Mouse (Mus musculus) brain, embryonic 18.5 days (tissue): ENCODE data around the gene Pde4a.
A peak's percentile ranks its signal among the peaks of the same experiment; 100 is the strongest.
"Not testable (repeated sequence)": the region's sequence is repeated elsewhere in the genome, so short reads cannot be mapped to it uniquely, and the experiment has no call there.

Experiments
- DNase-seq: peaks from one replicate; pipeline ENCODE4 v3.0.0-alpha.2; 2012; ENCODE audit warnings: low read depth, low spot score

The Pde4a gene

DNA sequence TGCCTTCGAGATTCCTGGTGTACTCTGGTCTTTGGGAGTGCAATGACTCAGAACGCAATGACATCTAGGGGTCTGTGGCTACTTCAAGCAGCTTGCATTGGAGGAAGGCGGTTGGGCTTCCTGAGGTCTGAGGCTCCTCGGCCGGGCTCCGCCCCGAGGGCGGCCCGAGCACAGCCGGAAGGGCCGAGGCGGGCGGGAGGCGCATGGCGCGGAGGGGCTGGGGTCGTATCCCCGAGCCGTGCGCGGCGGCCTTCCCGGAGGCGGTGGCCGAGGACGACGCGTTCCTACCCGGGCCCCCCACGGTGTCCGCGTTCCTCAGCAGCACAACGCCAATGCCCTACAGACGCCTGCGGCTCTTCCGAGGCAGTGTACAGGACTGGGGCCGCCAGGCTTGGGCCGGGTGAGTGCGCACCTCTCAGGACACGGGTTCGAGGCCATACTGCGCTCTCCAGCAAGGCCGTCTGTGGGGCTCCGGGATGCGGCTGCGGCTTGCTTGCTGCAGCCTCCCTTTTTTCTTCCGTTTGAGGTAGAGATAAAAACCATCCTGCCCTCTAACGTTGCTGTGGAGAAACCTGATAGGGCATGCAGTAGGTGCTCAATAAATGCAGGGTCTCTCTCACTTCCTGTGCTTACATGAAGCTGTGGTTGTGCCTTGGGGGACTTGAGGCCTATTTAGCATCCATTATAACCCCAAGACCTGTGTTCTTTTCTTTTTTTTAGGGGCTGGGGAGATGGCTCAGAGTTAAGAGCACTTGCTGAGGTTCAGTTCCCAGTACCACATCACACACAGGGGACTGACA is 16.1 kb downstream of the Pde4a start:
- no peak for DNase-seq

DNA sequence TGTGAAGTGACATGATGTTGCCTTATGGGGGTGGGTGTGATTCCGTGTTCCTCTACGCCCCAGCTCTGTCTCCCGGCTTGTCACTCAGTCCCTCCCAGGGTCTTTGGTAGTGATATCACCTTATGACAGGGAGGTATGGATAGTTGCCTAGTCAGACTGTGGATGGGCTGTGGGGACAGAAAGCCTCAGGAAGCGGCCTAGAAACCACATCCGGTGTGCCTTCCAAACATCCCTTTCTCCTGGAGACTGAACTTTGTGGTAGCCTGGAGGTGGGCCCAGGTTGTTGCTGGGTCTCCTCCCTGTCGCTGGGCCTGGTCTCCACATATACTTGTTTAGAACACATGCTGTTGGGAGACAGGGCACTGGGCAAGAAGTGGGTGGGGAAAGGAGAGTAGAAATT is 17.9 kb downstream of the Pde4a start:
- no peak for DNase-seq

DNA sequence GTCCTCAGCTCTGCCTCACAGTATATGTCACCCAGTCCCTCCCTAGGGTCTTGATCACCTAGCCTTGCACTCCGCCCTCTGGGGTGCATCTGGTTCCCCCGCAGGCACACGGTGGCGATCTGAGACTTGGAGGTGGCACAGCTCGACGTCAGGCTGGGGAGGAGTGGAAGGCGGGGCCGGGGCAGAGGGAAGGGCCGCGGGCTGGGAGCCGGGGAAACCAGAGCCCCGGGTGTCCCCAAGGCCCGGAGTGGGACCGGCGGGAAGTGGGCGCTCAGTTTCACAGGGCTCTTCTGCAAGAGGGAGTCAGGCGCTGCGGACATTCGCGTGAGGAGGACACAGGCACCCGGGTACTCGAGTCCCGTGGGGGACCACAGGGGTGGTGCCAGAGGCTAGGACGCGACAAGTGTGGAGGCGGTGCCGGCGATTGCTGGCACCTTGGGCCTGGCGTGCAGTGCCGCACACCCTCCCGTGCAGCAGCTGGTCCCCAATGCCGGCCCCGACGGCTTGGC is 18.4 kb downstream of the Pde4a start:
- no peak for DNase-seq

DNA sequence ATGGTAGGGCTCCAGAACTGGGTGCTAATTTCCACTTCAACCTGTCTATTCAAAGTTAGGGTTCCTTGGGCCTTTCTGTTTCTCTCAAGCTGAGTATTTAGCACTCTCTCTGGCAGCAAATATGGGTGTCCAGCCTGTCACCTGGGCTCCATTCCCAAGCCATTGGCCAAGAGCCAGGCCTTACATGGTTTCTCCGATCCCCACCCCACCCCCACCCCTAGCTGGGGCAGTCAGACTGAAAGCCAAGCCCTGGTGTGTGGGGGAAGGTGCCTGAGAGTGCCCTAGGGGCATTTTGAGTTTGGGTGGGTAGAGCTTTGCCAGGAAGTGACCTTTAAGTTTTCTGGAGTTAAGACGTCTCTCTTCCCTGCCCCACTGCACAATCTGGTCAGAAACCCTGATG is 19.2 kb downstream of the Pde4a start:
- DNase-seq: no peak

DNA sequence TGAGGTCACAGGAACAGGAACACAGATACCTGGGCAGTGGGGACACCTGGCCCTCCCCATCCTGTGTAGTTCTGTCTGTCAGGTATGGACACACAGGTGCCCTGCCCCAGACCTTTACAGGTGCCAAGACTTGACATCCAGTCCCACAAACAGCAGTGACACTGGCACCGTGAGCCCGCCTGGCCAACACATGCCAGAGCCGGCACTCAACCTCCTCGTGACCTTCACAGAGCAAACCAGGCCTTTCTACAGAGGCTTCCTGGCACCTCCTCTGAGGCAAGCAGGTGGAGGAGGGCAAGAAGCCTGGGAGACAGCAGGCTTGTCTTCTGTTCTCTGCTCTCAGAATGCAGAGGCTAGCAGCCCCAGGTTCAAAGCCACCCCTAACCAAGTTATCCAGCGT is 19.9 kb downstream of the Pde4a start:
- DNase-seq: no peak

DNA sequence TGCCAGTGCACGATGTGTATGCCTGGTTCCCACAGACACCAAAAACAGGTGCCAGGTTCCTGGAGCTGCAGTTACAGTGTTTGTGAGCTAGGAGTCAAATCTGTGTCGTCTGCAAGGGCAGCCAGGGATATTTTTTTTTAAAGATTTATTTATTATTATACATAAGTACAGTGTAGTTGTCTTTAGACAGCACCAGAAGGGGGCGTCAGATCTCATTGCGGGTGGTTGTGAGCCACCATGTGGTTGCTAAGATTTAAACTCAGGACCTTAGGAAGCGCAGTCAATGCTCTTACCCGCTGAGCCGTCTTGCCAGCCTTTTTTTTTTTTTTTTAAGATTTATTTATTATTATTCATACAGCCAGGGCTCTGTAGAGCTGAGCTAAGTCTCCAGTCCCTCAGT is 24.4 kb downstream of the Pde4a start:
- DNase-seq: no peak

DNA sequence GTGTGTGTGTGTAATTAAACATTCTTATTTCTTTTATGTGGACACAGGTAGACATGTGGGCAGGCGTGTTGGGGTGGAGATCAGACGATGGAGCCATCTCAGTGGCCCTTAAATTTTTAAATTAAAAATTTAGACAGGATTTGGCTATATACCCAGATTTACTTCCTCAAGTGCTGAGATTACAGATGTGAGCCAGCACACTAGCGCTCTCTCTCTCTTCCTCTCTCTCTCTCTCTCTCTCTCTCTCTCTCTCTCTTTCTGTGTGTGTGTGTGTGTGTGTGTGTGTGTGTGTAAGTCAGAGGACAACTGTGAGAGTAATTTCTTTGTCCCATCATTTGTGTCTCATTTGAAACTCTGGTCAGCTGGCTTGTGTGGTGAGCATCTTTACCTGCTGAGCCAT is 25.2 kb downstream of the Pde4a start:
- DNase-seq: no peak

DNA sequence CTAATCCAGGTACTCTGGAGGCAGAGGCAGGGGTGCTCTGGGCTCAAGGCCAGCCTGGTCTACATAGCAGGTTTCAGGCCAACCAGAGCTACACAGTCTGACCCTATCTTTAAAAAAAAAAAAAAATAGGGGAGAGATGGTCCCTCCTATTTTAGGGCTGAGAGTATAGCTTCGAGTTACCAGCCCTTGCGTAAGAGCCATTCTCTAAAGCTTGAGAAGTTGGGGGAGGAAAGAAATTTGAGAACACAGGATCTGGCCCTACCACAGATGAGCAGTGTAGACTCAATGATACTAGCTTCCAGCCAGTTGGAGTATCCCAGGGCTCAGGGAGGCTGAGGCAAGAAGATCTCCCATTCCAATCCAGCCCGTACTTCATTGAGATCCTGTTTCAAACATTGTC is 28.3 kb downstream of the Pde4a start:
- no peak for DNase-seq

DNA sequence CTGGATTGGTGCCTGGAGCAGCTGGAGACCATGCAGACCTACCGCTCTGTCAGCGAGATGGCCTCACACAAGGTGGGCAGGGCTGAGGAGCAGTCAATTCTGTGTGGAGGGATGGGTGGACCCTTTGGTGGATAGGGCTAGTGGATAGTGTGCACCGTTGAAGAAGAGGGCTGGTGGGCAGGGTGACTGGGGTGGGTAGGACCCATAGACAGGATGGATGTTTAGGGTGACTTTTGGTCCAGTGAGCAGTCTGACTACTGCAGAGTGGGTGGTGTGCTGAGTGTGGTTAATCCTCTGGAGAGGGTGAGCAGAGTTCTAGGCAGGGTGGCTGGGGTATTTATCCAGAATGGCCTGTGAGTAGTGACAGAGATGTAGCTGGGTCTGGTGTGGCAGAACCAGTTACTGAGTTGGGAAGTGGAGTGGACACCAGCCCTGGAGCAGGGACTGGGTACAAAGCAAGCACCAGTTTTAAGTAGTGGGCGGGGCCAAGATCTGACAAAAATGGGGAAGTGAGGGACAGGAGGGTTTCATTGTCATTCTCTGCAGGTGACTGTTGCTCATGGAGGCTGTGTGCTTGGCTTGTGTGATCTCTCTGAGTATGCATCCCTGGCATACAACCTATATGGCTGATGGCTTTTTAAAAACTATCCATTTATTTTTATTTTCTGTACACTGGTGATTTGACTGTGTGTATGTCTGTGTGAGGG is 29.4 kb downstream of the Pde4a start:
- DNase-seq: no peak

DNA sequence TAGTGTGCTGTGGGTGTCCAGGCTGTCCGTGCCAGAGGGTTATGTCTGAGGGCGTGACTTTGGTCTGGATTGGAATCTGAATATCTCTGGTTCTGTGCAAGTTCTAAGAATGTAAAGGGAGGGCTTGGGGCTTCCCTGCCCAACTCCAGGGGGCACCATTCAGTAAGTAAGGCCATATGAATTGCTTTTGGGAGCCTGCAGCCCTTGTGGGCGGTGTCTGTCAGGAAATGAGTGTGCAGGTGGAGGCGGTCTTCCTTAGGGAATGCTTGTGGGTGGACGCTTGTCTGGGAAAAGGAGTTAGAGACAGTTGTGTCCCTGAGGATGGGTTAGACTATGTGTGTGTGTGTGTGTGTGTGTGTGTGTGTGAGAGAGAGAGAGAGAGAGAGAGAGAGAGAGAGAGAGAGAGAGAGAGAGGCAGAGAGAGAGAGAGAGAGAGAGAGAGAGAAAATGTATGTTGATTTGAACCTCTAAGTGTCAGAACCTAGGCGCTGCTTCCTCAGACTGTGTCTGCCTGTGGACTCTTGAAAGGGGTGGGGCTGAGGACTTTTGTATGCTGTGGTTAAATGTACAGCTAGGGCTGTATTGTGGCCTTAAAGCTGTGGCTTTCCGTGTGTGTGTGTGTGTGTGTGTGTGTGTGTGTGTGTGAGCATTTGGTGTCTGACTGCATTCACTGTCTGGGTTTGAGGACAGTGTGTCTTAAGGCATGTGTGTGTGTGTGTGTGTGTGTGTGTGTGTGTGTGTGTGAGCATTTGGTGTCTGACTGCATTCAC is 30.4 kb downstream of the Pde4a start:
- not testable (repeated sequence) for DNase-seq

DNA sequence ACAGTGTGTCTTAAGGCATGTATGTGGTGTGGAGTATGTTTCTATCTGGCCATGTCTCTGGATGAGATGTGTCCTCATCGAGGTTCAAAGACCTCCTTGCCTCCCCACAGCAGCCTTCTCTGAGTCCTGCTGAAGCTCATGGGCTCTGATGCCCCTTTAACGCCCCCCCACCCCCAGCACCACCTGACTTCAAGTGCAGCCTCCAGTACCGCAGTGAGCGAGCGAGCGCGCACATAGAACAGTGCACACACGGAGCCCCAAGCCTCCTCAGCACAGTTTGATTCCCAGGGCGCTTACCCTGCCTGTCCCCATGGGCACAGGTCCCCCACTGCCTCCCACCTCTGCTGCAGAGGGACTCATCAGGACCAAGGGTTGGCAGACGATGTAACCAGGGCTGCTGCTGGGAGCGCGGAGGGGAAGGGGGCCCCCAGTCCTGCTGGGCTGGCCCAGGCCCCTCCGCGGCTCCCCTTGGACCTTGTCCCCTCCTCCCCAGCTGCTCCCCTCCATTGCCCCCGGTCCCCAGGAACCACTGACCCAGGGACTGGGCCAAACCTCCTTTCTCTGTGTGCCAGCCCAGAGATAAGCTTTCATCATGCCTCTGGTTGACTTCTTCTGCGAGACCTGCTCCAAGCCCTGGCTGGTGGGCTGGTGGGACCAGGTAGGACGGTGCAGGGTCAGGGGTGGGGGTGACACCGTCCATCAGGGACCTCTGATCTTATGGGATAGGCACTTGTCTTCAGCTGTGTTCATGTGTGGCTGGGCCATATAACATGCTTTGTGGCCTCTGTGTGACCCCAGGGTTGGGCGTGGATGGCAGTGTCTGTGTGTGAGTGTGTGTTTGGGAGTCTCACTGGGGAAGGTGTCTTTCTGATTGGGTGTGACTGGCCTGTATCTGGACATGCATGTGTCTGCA is 31.3 kb downstream of the Pde4a start:
- DNase-seq: peak; percentile 64

DNA sequence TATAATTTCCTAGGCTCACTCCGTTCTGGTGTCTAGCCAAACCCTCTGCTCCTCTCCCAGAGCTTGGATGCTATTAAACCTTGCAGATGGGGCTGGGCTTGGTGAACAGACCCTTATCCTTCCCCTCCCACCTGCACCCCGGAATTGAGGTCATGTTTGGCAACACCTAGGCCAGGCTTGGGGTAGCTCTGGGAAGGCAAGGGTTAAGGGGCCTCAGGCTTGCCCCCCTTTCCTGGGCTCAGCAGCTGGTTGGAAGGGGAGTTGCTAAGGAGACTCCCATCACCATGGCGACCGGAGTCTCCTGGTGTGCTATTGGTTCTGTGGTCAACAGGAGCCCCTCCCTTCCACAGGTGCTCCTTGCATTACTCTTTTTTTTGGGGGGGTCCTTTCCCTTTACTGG is 32.5 kb downstream of the Pde4a start:
- DNase-seq: peak; percentile 81

DNA sequence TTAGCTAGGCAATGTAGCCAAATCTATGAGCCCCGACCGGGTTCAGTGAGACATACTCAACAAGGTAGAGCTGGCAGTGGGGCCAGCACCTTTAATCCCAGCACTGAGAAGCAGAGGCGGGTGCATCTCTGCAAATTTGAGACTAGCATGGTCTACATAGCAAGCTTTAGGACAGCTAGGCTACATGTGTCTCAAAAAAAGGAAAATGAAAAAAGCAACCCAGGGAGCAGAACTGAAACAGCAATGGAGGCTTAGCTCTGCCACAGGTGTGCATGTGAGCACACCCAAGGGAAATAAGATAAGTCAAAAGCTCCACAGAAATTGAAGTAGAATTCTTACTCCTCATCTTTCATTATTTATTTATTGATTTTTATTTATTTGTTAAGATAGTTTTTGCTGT is 33.4 kb downstream of the Pde4a start:
- no peak for DNase-seq

DNA sequence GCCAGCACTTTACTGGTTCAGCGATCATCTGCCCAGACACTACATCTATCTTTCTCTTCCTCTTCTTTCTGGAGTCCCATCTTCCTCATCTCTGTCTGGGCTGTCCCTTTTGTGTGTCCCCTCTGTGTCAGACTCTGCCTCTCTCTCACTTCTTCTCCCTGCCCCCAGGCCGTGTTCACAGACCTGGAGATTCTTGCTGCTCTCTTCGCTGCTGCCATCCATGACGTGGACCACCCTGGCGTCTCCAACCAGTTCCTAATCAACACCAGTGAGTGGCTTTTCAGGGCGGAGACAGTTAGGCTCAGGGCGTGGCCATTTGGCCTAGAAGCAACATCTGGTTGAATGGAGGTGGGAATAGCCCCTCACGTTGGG is 38.6 kb downstream of the Pde4a start:
- no peak for DNase-seq

DNA sequence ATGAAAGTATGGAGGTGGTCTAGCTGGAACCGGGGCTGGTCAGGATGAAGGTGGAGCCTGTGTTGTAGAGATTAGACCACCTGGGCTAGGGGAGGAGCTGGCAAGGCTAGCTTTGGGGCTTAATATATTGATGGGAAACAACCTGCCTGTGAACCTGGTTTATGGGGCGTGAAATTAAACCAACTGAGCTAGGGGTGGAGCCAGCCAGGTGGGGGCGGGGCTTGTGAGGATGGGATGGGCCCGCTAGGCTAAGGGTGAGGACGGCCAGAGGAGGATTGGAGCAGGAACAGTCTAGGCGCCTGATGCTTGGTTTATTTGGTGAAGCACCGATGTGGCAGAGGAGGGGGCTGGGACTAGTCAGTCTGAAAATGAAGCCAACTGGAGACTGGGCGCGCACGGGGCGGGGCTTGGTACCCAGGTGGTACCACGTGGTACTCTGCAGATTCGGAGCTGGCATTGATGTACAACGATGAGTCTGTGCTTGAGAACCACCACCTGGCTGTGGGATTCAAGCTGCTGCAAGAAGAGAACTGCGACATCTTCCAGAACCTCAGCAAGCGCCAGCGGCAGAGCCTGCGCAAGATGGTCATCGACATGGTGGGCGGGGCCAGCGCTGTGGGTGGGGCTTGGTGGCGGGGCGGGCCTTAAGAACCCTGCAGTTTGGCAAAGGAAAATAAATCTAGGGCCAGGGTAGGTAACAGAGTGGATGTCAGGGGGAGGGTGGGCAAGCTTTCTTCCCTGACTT is 39.2 kb downstream of the Pde4a start:
- no peak for DNase-seq

DNA sequence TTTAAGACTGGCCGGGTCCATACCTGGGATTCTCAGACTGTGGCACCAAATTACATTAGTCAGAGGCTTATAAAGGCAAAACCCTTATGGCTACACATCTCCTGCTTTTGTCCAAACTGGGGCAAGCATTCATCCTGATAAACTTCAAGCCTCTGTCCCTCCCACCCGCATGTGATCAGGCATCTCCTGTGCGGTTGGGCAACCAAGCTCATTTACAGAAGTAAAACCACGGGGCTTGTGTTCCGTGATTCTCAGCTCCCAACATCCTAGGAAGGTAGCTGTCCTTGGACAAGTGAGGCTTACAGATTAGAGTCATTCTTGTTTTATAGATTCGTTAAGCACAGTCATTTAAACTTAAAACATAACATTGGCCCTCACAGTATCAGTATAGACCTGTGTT is 41.3 kb downstream of the Pde4a start:
- no peak for DNase-seq

DNA sequence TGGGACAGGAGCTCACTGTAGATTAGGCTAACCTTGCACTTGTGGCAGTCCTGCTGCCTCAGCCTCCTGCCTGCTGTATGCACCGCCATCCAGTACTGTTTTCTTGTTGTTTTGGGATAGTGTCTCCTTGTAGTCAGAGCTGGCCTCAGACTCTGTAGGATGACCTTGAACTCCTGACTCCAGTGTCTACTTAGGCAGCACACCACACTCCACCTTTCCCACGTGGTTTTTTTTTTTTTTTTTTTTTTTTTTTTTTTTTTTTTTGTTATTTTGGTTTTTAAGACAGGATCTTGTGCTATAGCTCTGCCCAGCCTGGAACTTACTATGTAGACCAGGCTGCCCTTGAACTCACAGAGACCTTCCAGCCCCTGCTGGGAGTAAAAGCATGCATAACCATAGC is 43.1 kb downstream of the Pde4a start:
- DNase-seq: no peak

DNA sequence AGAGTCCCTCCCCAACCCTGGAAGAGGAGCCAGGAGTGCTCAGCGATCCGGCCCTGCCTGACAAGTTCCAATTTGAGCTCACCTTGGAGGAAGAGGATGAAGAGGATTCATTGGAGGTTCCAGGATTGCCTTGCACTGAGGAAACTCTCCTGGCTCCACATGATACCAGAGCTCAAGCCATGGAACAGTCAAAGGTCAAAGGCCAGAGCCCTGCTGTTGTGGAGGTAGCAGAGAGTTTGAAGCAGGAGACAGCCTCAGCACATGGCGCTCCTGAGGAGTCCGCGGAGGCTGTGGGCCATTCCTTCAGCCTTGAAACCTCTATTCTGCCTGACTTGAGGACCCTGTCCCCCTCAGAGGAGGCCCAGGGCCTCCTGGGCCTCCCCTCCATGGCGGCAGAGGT is 45.3 kb downstream of the Pde4a start:
- no peak for DNase-seq

DNA sequence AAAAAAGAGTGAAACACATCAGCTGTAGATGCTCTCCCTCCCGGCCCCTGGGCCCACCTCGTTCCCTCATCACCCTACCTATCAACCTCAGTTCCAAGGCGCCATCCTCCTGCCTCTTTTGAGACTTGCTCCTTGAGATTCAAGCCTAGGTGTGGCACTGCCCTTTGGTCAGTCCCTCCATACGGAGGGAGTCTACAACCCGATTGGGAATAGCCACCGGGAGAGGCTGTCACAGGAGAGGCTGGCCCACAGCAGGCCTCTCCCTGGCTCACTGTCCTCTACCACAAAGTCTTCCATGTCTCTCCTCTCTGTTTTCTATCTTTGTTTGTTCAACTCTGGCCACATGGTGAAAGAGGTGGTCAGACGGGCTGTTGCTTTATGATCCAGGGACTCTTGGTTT is 46.1 kb downstream of the Pde4a start:
- DNase-seq: no peak

DNA sequence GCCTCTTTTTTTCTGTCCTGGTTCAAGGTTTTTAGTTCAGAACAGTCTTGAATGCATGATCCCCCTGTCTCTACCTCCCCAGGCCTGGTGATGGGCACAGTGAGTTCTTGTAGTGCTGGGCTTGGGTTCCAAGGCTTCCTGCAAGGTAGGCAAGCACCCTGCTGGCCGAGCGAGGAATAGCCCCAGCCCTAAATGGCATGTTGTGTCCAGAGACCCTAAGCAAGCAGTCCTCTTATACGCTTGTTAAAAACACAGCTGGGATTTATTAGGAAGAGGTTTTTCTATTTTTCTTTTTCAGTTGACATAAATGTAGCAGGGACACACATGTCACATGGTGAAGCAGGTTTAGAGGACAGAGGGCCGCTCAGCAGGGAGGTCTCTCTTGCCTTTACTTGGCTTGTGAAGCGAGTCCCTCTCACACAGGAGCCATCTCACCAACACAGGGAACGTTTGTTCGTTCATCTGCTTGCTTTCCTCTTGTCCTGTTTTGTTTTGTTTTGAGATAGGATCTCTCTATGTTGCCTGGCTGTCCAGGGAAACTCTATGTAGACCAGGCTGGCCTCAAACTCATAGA is 48.2 kb downstream of the Pde4a start:
- no peak for DNase-seq
